Mouse (Mus musculus): ENCODE measurements around the gene Ggta1. TPM values are rescaled to one million over a fixed set of nuclear protein-coding genes. Genes with fewer than 3 reads are reported as not detected.

Gene Ggta1
- polyA plus RNA-seq, 1 experiment: 20.1 TPM

- 40% methylated on average over 1 of the region's 1 CpGs for WGBS
- no peak for DNase-seq (ENCODE audit: low read depth in 1 of 2, low spot score in 2 of 2)
- peaks cover 31% of the 10 kb centered on the region for H3K36me3 ChIP-seq (ENCODE audit: control insufficient read depth, insufficient read depth, low read length)
- TF ChIP-seq CTCF (IDR thresholded peaks at IDR 0.05; ENCODE audit: extremely low read depth, insufficient read depth, insufficient read length, insufficient replicate concordance) (no peak), POLR2A (IDR thresholded peaks at IDR 0.05; ENCODE audit: low read depth, low read length) (no peak)
- H3K27me3 ChIP-seq (ENCODE audit: control insufficient read depth, insufficient read depth, low read length): no peaks in the 10 kb centered on the region
- H3K4me3 ChIP-seq (ENCODE audit: extremely low read depth, insufficient read depth, insufficient read length): no peak overlapping the region
- peaks cover 16% of the 10 kb centered on the region for H3K4me1 ChIP-seq (ENCODE audit: control insufficient read depth, insufficient read depth, insufficient read length)
- H3K27ac ChIP-seq (ENCODE audit: insufficient read depth, low read length): 0 out of 2 replicates have a peak overlapping the region, but pooled peaks have one; percentile 51
Observed at GRCm38 (mm10) chr2:35417231-35417630, 45.8 kb downstream of the Ggta1 start.

DNA sequence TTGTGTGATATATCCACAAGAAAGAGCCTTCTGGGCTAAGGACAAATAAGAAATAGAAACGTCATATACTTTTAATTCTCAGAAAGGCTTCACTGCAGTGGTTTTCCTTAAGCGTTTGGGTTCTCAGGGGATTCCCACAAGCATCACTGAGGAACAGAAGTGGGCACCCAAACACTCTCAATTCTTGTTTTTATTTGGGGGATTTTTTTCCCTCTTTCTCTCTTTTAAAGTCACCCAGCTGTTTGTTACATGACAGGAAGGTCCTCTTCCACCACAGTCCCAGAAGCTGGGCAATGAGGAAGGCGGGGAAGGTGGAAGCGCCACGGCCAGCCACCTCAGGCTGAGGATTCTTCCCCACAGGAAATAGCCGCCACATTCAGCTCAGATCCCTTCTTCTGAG lies 46.6 kb downstream of the Ggta1 start:
- peaks cover 16% of the 10 kb centered on the region for H3K4me1 ChIP-seq (ENCODE audit: control insufficient read depth, insufficient read depth, insufficient read length)
- H3K27me3 ChIP-seq (ENCODE audit: control insufficient read depth, insufficient read depth, low read length): no peaks in the 10 kb centered on the region
- peak overlapping the region; percentile 51 for H3K27ac ChIP-seq (ENCODE audit: insufficient read depth, low read length)
- WGBS: 28% methylated on average over 6 of the region's 6 CpGs
- DNase-seq (ENCODE audit: low read depth in 1 of 2, low spot score in 2 of 2): no peak
- TF ChIP-seq POLR2A (IDR thresholded peaks at IDR 0.05; ENCODE audit: low read depth, low read length): no peak
- no peak for TF ChIP-seq CTCF (IDR thresholded peaks at IDR 0.05; ENCODE audit: extremely low read depth, insufficient read depth, insufficient read length, insufficient replicate concordance)
- H3K36me3 ChIP-seq (ENCODE audit: control insufficient read depth, insufficient read depth, low read length): peaks cover 28% of the 10 kb centered on the region
- no peak overlapping the region for H3K4me3 ChIP-seq (ENCODE audit: extremely low read depth, insufficient read depth, insufficient read length)

DNA sequence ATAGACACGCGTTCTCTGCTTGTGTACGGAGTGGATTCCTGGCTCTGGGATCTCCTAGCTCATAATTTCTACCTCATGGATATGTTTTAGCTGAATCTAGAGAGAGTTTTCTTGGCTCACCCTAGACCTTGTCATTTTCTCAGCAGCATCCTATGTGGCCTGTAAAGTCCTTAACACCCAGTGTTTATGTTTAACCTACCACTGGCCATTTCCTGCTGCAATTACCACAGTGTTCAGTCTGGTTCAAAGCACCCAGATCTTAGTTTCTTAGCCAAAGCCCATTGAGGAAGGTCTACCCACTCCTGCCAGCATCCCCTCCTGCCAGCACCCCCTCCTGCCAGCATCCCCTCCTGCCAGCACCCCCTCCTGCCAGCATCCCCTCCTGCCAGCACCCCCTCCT lies 50.2 kb downstream of the Ggta1 start:
- WGBS: 91% methylated on average over 3 of the region's 3 CpGs
- Histone ChIP-seq H3K4me3 (ENCODE audit: extremely low read depth, insufficient read depth, insufficient read length) (no peak overlapping the region), H3K36me3 (ENCODE audit: control insufficient read depth, insufficient read depth, low read length) (peaks cover 20% of the 10 kb centered on the region), H3K27ac (ENCODE audit: insufficient read depth, low read length) (no peak overlapping the region), H3K27me3 (ENCODE audit: control insufficient read depth, insufficient read depth, low read length) (no peaks in the 10 kb centered on the region), H3K4me1 (ENCODE audit: control insufficient read depth, insufficient read depth, insufficient read length) (peaks cover 13% of the 10 kb centered on the region)
- no peak for DNase-seq (ENCODE audit: low read depth in 1 of 2, low spot score in 2 of 2)
- TF ChIP-seq CTCF (IDR thresholded peaks at IDR 0.05; ENCODE audit: extremely low read depth, insufficient read depth, insufficient read length, insufficient replicate concordance) (no peak), POLR2A (IDR thresholded peaks at IDR 0.05; ENCODE audit: low read depth, low read length) (no peak)

DNA sequence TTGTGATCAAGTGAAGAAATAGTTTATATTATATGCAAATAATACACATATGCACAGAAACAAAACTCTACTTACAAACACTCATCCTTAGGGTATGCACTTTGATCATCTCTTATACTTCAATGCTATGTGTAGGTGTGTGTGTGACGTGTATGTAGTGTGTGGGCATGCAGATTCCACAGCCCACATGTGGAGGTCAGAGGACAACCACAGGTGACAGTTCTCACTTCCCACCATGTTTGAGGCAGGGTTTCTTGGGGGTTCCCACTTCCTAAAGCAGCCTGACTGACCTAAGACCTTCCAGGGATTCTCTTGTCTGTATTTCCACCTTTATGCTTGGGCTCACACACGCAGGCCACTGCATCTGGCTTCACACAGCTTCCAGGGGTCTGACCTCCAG lies 50.8 kb downstream of the Ggta1 start:
- Histone ChIP-seq H3K36me3 (ENCODE audit: control insufficient read depth, insufficient read depth, low read length) (peaks cover 24% of the 10 kb centered on the region), H3K4me1 (ENCODE audit: control insufficient read depth, insufficient read depth, insufficient read length) (peaks cover 7% of the 10 kb centered on the region), H3K4me3 (ENCODE audit: extremely low read depth, insufficient read depth, insufficient read length) (no peak overlapping the region), H3K27ac (ENCODE audit: insufficient read depth, low read length) (no peak overlapping the region), H3K27me3 (ENCODE audit: control insufficient read depth, insufficient read depth, low read length) (no peaks in the 10 kb centered on the region)
- 83% methylated on average over 2 of the region's 2 CpGs for WGBS
- TF ChIP-seq CTCF (IDR thresholded peaks at IDR 0.05; ENCODE audit: extremely low read depth, insufficient read depth, insufficient read length, insufficient replicate concordance): no peak
- no peak for TF ChIP-seq POLR2A (IDR thresholded peaks at IDR 0.05; ENCODE audit: low read depth, low read length)
- DNase-seq (ENCODE audit: low read depth in 1 of 2, low spot score in 2 of 2): no peak

DNA sequence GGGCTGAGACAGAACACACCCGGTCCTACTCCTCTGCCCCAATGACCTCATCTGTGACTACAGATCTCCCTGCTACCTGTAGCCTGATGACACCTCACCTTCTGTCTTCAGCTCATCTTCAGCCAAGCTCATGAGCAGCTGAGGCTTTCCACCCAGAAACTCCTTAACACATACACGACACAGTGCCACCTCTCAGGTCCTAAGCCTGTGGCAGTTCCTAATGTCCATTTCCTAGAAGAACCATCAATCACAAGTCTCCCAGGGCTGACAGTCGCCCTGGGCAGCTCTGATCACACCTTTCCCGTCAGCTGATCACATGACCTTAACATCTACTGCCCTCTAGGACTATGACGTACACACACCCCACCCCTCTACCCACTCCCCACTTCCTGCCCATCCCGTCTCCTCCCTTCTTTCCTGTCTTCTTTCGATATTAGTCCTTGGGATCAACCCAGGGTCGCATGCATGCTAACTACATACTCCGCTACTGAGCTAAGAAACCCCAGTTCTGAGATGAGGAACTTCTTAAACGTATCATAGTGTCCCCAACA lies 51.3 kb downstream of the Ggta1 start:
- Histone ChIP-seq H3K4me3 (ENCODE audit: extremely low read depth, insufficient read depth, insufficient read length) (no peak overlapping the region), H3K27ac (ENCODE audit: insufficient read depth, low read length) (0 out of 2 replicates have a peak overlapping the region, but pooled peaks have one; percentile 8), H3K36me3 (ENCODE audit: control insufficient read depth, insufficient read depth, low read length) (peaks cover 28% of the 10 kb centered on the region), H3K4me1 (ENCODE audit: control insufficient read depth, insufficient read depth, insufficient read length) (peaks cover 2% of the 10 kb centered on the region; the same call in 1 of the 2 replicates), H3K27me3 (ENCODE audit: control insufficient read depth, insufficient read depth, low read length) (no peaks in the 10 kb centered on the region)
- no peak for DNase-seq (ENCODE audit: low read depth in 1 of 2, low spot score in 2 of 2)
- TF ChIP-seq POLR2A (IDR thresholded peaks at IDR 0.05; ENCODE audit: low read depth, low read length): no peak
- no peak for TF ChIP-seq CTCF (IDR thresholded peaks at IDR 0.05; ENCODE audit: extremely low read depth, insufficient read depth, insufficient read length, insufficient replicate concordance)
- WGBS: 75% methylated on average over 10 of the region's 10 CpGs

- WGBS: 93% methylated on average over 6 of the region's 6 CpGs
- Histone ChIP-seq H3K27me3 (ENCODE audit: control insufficient read depth, insufficient read depth, low read length) (no peaks in the 10 kb centered on the region), H3K27ac (ENCODE audit: insufficient read depth, low read length) (no peak overlapping the region), H3K36me3 (ENCODE audit: control insufficient read depth, insufficient read depth, low read length) (peaks cover 37% of the 10 kb centered on the region), H3K4me1 (ENCODE audit: control insufficient read depth, insufficient read depth, insufficient read length) (no peaks in the 10 kb centered on the region; the same call in 1 of the 2 replicates), H3K4me3 (ENCODE audit: extremely low read depth, insufficient read depth, insufficient read length) (no peak overlapping the region)
- TF ChIP-seq POLR2A (IDR thresholded peaks at IDR 0.05; ENCODE audit: low read depth, low read length) (no peak), CTCF (IDR thresholded peaks at IDR 0.05; ENCODE audit: extremely low read depth, insufficient read depth, insufficient read length, insufficient replicate concordance) (no peak)
- no peak for DNase-seq (ENCODE audit: low read depth in 1 of 2, low spot score in 2 of 2)
Observed at GRCm38 (mm10) chr2:35409466-35409865, 53.6 kb downstream of the Ggta1 start.

- Histone ChIP-seq H3K4me3 (ENCODE audit: extremely low read depth, insufficient read depth, insufficient read length) (no peak overlapping the region), H3K27me3 (ENCODE audit: control insufficient read depth, insufficient read depth, low read length) (no peaks in the 10 kb centered on the region), H3K4me1 (ENCODE audit: control insufficient read depth, insufficient read depth, insufficient read length) (no peaks in the 10 kb centered on the region; the same call in 1 of the 2 replicates), H3K36me3 (ENCODE audit: control insufficient read depth, insufficient read depth, low read length) (peaks cover 31% of the 10 kb centered on the region), H3K27ac (ENCODE audit: insufficient read depth, low read length) (no peak overlapping the region)
- no peak for TF ChIP-seq POLR2A (IDR thresholded peaks at IDR 0.05; ENCODE audit: low read depth, low read length)
- no peak for TF ChIP-seq CTCF (IDR thresholded peaks at IDR 0.05; ENCODE audit: extremely low read depth, insufficient read depth, insufficient read length, insufficient replicate concordance)
- DNase-seq (ENCODE audit: low read depth in 1 of 2, low spot score in 2 of 2): no peak
- WGBS: 80% methylated on average over 5 of the region's 5 CpGs
Observed at GRCm38 (mm10) chr2:35408409-35409110, 54.5 kb downstream of the Ggta1 start.
